9 mouse cellular contexts compared by ENCODE assay signal in the genomic region with DNA sequence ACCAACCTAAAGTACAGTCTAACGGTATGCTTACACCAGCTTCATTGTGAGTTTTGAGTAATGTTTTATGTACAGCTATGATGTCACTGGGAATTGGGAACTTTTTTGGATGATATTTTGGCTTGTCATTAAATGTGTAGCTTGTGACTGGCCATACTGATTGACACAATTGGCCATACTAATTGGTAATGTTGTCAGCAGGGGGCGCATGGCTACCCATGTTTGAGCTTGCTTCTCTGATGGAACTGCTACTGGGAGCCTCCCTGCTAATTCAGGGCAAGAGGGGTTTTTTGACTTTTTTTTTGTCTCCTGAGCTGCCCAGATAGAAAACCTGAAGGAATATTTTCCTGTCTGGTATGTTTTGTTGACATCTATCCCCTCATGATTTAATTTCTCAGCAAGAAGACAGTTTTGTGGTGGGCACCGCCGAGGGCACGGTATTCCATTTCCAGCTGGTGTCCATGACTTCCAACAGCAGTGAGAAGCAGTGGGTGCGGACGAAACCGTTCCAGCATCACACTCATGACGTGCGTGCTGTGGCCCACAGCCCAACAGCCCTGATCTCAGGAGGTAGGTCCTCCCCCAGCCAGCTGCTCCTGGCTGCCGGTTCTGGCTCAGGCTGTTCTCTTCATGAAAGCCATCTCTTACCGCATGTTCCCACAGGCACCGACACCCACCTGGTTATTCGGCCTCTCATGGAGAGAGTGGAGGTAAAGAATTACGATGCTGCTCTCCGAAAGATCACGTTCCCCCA. TPM values are rescaled to one million over a fixed set of nuclear protein-coding genes. Genes with fewer than 3 reads are reported as not detected.
DNase-seq lines count a peak whose midpoint lies in the region; ATAC-seq and TF ChIP-seq lines count a peak whose summit lies in the region.
"Had no signal": no experiment of that assay in that cellular context is flagged by ENCODE, and none has a peak within 500 bp of the region (broad histone marks: within the 10 kb centered on the region; RNA-seq: fewer than 3 reads in every experiment).

No protein-coding gene starts in this region.

- no peak for ATAC-seq in heart, embryonic 11.5 days (replicated peaks; ENCODE audit: insufficient number of reproducible peaks, low FRiP score, low TSS enrichment)
- ATAC-seq in lung, postnatal 0 days: peak; percentile 56

- no peak overlapping the region for H3K27ac ChIP-seq in heart, embryonic 11.5 days (ENCODE audit: low read depth, low read length)
- no peak overlapping the region for H3K27ac ChIP-seq in lung, postnatal 0 days (ENCODE audit: low read length)
- H3K27ac ChIP-seq: neural tube, embryonic 13.5 days had no signal

- TF ChIP-seq CTCF in lung, postnatal 0 days (IDR thresholded peaks at IDR 0.05): peak; percentile 83

- no peak for TF ChIP-seq EP300 in lung, postnatal 0 days (IDR thresholded peaks at IDR 0.05)

- 90% methylated on average over 17 of the region's 17 CpGs for WGBS in heart, embryonic 11.5 days (ENCODE audit: insufficient replicate concordance)
- 91% methylated on average over 17 of the region's 17 CpGs for WGBS in lung, postnatal 0 days

- DNase-seq in heart, adult 18-20 months: peak; percentile 75 to 87
- DNase-seq in 3T3-L1 (ENCODE audit: low read depth, low spot score): peak; percentile 37
- DNase-seq in adrenal gland, adult 2 months: peak; percentile 73
- DNase-seq in frontal cortex, postnatal 25 days (ENCODE audit: low spot score in 2 of 2): peak; percentile 50 to 63
- DNase-seq in kidney, postnatal 4 days: peak; percentile 81 to 82
- DNase-seq in lung, postnatal 0 days (ENCODE audit: low spot score): peak; percentile 74
- peak; percentile 44 to 75 for DNase-seq in spleen, postnatal 4 days (ENCODE audit: low spot score in 2 of 2)

- H3K4me3 ChIP-seq in heart, embryonic 11.5 days (ENCODE audit: low read depth, low read length): no peak overlapping the region
- H3K4me3 ChIP-seq in lung, postnatal 0 days (ENCODE audit: low read depth, low read length): no peak overlapping the region
- H3K4me3 ChIP-seq: neural tube, embryonic 13.5 days had no signal

- no peaks in the 10 kb centered on the region for H3K9me3 ChIP-seq in heart, embryonic 11.5 days (replicated peaks; ENCODE audit: control insufficient read depth, low read length)
- no peaks in the 10 kb centered on the region for H3K9me3 ChIP-seq in lung, postnatal 0 days (ENCODE audit: low read length)
- H3K9me3 ChIP-seq: neural tube, embryonic 13.5 days had no signal

- no peak overlapping the region for H3K9ac ChIP-seq in heart, embryonic 11.5 days (ENCODE audit: low read depth, low read length)
- no peak overlapping the region for H3K9ac ChIP-seq in lung, postnatal 0 days (replicated peaks; ENCODE audit: low read depth)
- H3K9ac ChIP-seq: neural tube, embryonic 13.5 days had no signal

- no peak overlapping the region for H3K4me2 ChIP-seq in heart, embryonic 11.5 days
- H3K4me2 ChIP-seq in lung, postnatal 0 days (replicated peaks; ENCODE audit: low read depth, low read length): no peak overlapping the region
- H3K4me2 ChIP-seq: neural tube, embryonic 13.5 days had no signal

- H3K27me3 ChIP-seq in heart, embryonic 11.5 days (ENCODE audit: control insufficient read depth, insufficient read depth, low read length): no peaks in the 10 kb centered on the region
- no peaks in the 10 kb centered on the region for H3K27me3 ChIP-seq in lung, postnatal 0 days (replicated peaks; ENCODE audit: insufficient read depth, low read length)
- H3K27me3 ChIP-seq: neural tube, embryonic 13.5 days had no signal

- H3K4me1 ChIP-seq in heart, embryonic 11.5 days (ENCODE audit: control insufficient read depth, insufficient read depth, low read length): no peaks in the 10 kb centered on the region
- H3K4me1 ChIP-seq in lung, postnatal 0 days (ENCODE audit: insufficient read depth, low read depth, low read length): no peaks in the 10 kb centered on the region
- H3K4me1 ChIP-seq: neural tube, embryonic 13.5 days had no signal

- H3K36me3 ChIP-seq in heart, embryonic 11.5 days (ENCODE audit: control insufficient read depth, insufficient read depth, low read length): peaks cover 34% of the 10 kb centered on the region
- peaks cover 41% of the 10 kb centered on the region for H3K36me3 ChIP-seq in lung, postnatal 0 days (ENCODE audit: insufficient read depth, low read length)

RNA-seq across cellular contexts. Expression of gene Utp4, which starts 12.5 kb away (rescaled TPM):
- total RNA-seq in heart, adult 18-20 months (2021): 10 to 100 TPM; 21.4 to 22.7 TPM
- polyA plus RNA-seq in heart, embryonic 11.5 days (2014; fragmentation: Nextera tagmentation; extraction: Ambion mirVana): 53.9 and 56.9 TPM in 2 replicates
- total RNA-seq in adrenal gland, adult 2 months (2021): 10 to 100 TPM; 40.6 to 50.1 TPM
- 17.2 and 20.5 TPM in 2 replicates for polyA plus RNA-seq in adrenal gland, adult 2 months (2012; rRNA removed)
- 25.4 and 26.7 TPM in 2 replicates for polyA plus RNA-seq in lung, postnatal 0 days (2015; fragmentation: Nextera tagmentation; extraction: Ambion mirVana)

RNA-seq across cellular contexts. Expression of gene Sntb2, which starts 29.6 kb away (rescaled TPM):
- 1 to 10 TPM; 9.6 to 9.7 TPM for total RNA-seq in heart, adult 18-20 months (2021)
- 6.0 and 8.0 TPM in 2 replicates for polyA plus RNA-seq in heart, embryonic 11.5 days (2014; fragmentation: Nextera tagmentation; extraction: Ambion mirVana)
- total RNA-seq in adrenal gland, adult 2 months (2021): 10 to 100 TPM; 21.7 to 27.9 TPM
- polyA plus RNA-seq in adrenal gland, adult 2 months (2012; rRNA removed): 8.4 and 10.7 TPM in 2 replicates
- polyA plus RNA-seq in lung, postnatal 0 days (2015; fragmentation: Nextera tagmentation; extraction: Ambion mirVana): 13.4 and 16.3 TPM in 2 replicates

RNA-seq across cellular contexts. Expression of gene Has3, which starts 35.9 kb away (rescaled TPM):
- under 1 TPM; 0.42 to 0.51 TPM for total RNA-seq in heart, adult 18-20 months (2021)
- polyA plus RNA-seq in heart, embryonic 11.5 days (2014; fragmentation: Nextera tagmentation; extraction: Ambion mirVana): 0.08 and 0.17 TPM in 2 replicates
- total RNA-seq in adrenal gland, adult 2 months (2021): under 1 TPM; 0.35 to 0.37 TPM
- 0.50 and 0.68 TPM in 2 replicates for polyA plus RNA-seq in adrenal gland, adult 2 months (2012; rRNA removed)
- 0.13 and 0.32 TPM in 2 replicates for polyA plus RNA-seq in lung, postnatal 0 days (2015; fragmentation: Nextera tagmentation; extraction: Ambion mirVana)
